Mouse (Mus musculus) regulatory T cell (primary cell): Measurements from ENCODE around the gene Ssc5d.

ENCODE experiments used
- in situ Hi-C: fragments of 300-600 bp; cut with MboI, MseI; formaldehyde crosslinking; loops from one replicate; pipeline ENCODE4 v1.15.1; 2025; ENCODE audit warnings: high pct_unique_total_duplicates

Gene Ssc5d

GRCm38 (mm10) chr7:4947855-4948254, 22.3 kb downstream of the Ssc5d start:
- in situ Hi-C loops = no loop called here

DNA sequence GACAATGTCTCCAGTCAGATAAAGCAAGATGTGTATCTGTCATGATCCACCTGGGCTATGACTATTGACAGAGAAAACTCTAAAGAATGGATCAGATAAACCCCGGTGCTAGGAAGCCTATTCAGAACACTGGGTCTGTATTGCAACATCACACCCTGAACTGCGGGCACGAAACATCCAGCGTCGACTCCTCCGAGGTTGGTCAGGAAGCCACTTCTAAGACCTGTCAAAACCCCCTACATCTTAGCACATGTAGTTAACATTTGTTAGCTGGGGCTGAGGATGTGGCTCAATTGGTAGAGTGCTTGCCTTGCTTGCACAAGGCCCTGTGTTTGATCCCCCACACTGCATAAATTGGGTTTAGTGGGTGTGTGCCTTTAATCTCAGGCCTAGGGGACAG, 22.8 kb downstream of the Ssc5d start:
- in situ Hi-C loops = no loop called here

- in situ Hi-C loops = no loop called here
These were observed 25.2 kb downstream of the Ssc5d start for GRCm38 (mm10) chr7:4950561-4951342.

DNA sequence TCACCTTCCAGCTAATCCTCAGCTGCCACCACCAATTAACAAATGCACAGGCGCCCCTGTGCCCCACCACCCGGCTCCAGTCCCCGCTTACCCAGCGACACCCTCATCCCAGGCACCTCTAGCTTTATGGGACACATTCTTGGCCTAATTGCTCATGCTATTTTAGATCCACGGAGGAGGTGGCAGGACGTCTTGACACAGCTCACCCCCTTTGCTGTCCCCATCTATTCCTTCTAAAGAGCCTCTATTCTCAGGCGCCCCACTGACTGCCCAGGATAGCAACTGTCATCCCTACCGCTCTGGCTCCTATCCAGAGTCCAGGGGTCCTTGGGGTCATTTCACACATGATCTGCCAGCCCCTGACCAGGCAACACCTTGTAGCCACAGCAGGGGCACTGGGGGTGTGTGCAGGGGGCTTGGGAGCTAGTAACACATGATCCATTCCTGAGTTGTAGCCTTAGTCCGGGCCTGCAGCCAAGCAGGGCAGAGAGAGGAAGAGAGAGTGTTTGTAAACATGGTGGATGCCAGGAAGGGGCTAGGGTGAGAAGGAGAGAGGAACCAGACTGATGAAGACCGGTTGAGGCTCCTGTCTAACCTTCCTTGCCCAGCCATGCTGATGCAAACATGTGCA, 28.3 kb downstream of the Ssc5d start:
- in situ Hi-C loops = no loop called here

GRCm38 (mm10) chr7:4957361-4957760, 31.8 kb downstream of the Ssc5d start:
- in situ Hi-C loops = no loop called here

- in situ Hi-C loops = no loop called here
These were observed 37.9 kb downstream of the Ssc5d start for GRCm38 (mm10) chr7:4963527-4963926.

- in situ Hi-C loops = no loop called here
These were observed 38.7 kb downstream of the Ssc5d start, which contains the start of gene Sbk2 for GRCm38 (mm10) chr7:4964272-4964671. Gene Sbk2, minus strand, starts transcription at chr7:4964406.

- in situ Hi-C loops = no loop called here
These were observed 39.4 kb downstream of the Ssc5d start for GRCm38 (mm10) chr7:4964988-4965387.

GRCm38 (mm10) chr7:4971068-4971467, 45.5 kb downstream of the Ssc5d start, which contains the start of gene Sbk3:
Gene Sbk3, minus strand, starts transcription at chr7:4971168.
- in situ Hi-C loops = no loop called here

DNA sequence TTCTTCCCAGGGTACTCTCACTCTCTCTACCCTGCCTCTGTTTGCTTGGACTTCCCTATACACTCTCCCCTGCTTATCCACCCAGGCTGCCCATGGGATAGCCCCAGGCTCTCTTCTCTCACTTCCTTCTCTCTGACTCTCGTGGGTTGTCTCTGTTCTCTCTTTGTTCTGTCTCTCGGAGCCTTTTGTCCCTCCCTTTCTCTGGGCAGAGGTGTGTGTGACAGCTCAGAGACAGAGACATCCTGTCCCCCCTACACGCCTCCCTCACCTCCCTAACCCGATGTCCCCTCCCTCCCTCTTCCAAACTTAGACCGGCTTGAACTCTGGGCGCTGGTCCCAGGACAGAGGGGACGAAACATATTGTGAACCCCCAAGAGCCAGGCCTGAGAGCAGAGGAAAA, 46.1 kb downstream of the Ssc5d start:
- in situ Hi-C loops = no loop called here

- in situ Hi-C loops = no loop called here
These were observed 46.9 kb downstream of the Ssc5d start for GRCm38 (mm10) chr7:4972321-4973047.

DNA sequence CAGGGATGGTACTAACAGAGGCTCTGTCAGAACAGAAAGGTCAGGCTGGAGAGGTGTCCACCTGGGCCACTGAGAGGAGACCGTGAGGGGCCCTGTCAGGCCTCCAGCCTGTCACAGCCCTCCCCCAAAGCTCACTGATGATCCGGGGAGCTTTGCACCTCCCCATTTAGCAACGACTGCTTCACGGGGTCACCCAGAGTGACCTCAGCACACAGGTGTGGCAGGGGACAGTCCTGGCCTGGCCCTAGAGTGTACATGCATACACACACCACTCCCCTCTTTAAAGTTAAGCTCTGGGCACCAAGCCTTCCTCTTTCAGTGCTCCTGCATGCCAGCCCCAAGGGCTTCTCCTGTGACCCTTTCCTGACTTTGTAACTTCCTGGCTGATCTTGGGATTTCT, 49.9 kb downstream of the Ssc5d start:
- in situ Hi-C loops = no loop called here

DNA sequence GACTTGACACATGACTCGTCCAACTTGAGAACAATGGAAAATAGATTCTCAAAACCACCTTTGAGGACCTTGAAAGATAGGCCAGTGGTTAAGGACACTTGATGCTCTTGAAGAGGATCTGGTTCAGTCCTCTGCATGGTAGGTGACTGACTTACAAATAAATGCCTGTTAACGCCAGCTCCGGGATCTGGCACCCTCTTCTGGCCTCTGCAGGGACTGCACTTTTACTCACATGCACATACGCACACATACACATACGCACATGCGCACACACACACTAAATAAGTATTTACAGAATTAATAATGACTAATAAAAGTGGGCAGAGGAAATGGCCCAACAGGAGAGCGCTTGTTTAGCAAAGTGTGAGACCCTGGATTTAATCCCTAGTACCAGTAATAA, 51.2 kb downstream of the Ssc5d start:
- in situ Hi-C loops = no loop called here

DNA sequence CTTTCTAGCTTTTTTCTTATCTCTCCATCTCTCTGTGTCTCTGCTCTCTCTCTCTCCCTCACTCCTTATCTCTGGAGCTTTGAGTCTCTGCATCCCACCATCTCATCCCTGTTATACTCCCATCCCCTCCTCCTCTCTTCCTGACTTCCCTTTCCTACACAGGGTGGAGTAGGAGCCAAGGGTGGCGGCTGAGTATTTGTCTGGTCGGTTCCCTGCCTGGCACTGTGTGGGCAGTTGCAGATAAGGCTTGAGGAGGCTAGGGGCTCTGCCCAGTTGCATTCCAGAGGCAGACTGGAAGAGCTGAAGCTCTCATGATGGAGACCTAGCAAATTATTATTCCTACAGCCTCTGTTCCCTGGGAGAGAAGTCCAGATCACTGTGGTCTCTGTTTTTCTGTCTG, 62.7 kb downstream of the Ssc5d start:
- in situ Hi-C loops = no loop called here

DNA sequence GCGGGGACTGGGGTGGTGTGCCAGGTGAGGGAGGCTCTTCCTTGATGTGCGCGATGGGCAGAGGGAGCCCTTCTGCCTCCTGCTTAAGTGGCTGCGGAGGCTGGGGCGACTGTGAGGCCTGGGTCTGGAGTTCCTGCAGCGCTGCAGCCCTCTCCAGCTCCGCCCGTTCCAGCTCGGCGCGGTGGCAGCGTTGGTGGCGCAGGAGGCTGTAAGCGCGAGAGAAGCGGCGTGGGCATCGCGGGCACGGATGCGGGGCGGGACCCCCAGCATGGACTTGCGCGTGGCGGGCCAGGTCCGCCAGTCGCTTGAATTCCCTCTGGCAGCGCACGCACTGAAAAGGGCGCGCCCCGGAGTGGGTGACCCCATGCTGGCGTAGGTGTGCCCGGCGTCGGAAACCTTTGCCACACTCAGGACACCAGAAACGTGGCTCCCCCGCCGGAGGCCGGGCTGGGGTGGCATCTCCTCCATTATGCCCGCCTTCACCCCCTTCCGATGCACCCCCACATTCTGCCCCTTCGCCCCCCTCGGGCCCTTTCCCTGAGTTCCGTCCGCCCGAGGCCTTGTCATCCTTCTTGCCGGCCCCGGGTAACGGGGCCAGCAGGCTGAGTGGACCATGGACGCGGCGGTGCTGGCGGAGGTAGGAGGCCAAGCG, 67.9 kb downstream of the Ssc5d start:
- in situ Hi-C loops = no loop called here

DNA sequence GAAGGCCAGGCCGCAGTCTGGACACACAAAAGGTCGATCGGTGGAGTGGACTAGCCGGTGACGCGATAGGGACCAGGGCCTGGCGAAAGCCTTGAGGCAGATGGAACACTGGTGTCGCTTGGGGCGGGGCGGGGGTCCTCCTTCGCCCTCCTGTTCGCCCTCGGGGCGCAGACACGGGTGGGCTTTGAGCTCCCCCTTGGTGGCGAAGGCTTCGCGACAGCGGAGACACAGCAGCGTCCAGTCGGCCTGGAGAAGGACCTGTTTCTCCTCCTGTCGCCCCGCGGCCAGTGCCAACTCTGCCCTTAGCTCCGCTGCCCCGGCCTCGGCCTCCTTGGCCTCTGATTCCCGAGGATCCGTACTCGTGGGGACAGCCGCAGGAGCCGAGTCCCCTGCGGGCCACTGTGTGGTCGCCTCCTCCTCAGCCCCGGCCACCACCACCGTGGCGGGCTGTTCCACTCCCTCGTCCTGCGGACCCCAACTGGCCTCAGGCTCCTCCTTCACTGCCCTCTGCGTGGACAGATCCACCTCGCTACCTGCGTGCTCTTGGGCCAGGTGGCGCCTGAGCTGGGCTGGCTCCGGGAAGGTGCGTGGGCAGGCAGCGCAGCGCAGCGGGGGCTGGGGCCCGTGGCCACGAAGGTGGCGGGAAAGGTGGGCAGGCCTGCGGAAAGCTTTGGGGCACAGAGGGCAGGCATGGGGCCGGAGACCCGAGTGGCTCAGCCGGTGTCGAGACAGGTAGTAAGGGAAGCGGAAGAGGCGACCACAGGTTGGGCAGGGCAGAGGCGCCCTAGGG, 68.6 kb downstream of the Ssc5d start:
- in situ Hi-C loops = no loop called here
